Mouse (Mus musculus) 3134 (cell line): Measurements from ENCODE around the gene Zkscan6.

Source experiments
- DNase-seq: peaks from one replicate; pipeline ENCODE4 v3.0.0-alpha.2; 2011; ENCODE audit warnings: low spot score; ENCODE audit not compliant: insufficient read length; ENCODE audit errors: extremely low read depth

The Zkscan6 gene

DNA sequence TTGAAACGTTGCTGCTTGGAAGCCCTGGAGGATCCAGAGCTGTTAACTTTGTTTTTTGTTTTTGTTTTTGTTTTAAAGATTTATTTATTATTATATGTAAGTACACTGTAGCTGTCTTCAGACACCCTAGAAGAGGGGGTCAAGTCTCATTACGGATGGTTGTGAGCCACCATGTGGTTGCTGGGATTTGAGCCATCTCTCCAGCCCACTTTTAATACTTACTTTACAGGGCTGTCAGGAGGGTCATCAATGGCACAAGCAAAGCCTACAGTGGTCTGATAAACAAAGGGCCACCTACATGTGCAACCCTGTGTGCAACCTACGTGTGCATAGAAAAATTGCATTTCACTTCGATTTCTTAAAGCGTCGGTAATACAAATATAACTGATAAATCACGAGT is 626 bp downstream of the Zkscan6 start:
- DNase-seq: no peak

DNA sequence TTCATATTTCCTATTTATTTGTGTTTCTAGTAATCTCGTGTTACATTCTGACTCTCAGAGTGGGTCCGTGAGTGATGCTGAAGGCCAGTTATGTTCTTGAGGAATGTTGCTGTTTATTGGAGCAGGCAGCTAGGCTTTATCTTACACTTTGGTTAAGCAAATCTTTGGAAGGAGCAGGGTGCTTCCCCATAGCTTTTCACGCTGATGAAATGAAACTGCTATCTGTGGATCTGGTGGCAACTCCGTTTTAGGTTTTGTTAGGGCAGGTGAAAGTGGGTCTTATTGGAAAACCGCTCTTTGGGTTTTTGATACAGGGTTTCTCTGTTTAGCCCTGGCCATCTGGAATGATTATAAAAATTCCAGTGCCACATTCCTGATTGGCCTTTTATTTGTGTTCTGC is 5.1 kb downstream of the Zkscan6 start:
- DNase-seq: no peak

DNA sequence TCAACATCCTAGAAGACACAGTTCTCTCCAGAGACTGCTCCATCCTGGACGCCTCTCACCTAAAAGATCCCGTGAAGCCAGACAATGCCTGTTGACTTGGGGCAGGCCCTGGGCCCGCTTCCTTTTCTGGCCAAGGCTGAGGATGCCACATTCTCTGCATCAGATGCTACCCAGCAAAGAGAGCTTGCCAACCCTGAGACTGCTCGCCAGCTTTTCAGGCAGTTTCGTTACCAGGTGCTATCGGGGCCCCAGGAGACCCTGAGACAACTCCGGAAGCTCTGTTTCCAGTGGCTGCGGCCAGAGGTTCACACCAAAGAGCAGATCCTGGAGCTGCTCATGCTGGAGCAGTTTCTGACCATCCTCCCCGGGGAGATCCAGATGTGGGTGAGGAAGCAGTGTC is 7.4 kb downstream of the Zkscan6 start:
- no peak for DNase-seq

DNA sequence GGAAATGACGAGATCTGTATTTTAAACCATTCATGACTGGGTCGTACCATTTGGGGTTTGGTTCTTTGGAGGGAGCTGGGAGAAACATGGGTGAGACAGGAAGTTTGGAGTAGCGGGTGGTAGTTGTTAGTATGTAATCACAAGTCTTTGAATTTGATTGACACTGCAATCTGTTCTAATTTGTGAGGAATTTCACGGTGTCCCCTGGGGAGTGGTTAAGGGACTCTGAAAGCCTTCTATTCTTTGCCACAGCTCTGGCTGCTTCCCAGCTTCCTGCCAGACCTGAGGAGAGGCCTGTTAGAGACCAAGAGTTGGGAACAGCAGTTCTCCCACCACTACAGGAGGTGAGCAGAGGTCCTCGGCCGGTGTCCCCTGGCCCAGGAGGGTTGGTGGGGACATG is 9.3 kb downstream of the Zkscan6 start:
- no peak for DNase-seq

DNA sequence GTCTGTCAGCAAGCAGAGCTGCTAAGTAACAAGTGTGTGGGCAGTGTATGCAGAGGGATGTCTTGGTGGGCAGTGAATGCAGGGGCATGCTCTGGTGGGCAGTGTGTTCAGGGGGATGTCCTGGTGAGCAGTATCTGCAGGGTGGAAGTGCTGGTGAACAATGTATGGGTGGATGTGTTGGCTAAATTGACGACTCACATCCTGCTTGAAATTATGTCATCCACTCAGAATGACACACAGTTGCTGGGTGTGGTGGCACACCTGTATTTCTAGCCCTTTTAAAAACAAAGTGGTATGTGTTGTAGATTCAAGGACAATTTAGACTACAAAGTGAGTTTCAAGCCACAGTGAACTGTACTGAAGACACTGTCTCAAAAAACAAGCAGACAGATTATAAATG is 11.2 kb downstream of the Zkscan6 start:
- no peak for DNase-seq

DNA sequence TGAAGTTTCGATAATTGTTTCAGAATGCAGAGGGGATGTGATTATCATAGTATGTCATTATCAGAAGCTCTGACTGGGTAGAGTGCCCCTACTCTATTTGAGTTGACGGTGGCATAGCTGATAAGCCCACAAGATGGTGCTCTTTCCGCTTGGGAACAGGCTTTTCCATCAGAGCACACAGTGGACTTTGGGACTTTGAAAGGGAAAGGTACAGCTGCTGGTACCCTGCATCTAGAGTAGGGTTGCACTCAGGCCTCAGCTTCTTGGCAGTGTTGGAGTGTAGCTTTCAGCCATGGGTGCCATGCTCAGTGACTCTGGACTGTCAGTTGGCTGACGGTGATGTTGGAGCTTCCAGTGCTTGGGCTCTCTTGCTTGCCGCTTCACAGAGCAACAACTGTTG is 13.3 kb downstream of the Zkscan6 start:
- DNase-seq: no peak

DNA sequence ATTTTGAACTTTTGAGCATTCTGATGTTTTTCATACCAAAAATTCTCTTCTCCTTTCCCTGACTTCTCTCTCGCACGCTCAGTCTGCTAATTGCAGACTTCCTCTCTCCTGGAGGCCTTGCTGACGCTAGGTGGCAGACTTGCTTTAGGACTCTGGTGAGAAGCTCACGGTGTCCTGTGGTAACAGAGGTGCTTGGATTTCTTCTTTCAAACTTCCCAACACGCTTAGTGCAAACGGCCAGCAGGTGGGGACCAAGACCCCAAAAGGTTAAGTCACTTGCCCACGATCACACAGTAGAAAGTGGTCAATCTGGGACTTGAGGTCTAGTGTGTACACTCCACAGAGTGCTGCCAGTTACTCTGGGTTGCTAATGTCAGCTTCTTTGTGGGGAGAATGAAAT is 13.9 kb downstream of the Zkscan6 start:
- DNase-seq: no peak

DNA sequence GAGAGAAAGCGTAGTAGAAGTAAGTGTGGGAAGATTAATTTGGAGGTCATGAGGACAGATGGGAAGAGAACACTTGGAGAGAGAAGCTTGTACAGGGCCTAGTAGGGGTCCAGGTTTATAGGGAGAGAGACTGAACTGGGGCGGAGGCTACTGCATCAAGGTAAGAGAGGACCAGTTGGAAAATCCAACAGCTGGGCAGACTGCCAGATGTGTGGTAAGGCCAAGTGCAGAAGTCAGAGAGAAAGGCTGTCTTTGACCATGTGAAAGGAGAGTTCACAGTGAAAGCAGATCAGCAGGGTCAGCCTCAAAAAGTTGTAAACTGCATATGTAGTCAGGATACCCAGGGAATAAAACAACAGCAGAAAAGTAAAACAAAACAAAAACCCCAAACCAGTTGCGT is 17.6 kb downstream of the Zkscan6 start:
- DNase-seq: no peak

DNA sequence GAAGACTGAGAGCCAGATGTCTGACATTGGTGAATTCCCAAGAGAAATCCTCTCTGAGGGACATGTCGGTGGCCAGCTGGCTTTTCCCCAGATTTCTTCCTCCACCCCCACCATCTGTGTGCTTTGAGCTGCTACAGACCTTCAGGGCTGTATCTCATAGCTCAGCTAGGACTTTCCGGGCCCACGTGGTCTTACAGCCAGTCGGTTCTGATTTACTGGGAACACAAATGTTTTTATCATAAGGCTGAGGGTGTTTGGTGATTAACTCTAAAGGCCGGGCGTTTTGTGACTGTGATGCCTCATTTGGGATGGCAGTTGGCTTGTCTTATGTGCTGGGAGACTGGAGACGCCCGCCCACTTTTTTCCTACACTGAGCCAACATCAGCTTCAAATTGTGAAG is 32.0 kb downstream of the Zkscan6 start:
- DNase-seq: no peak

DNA sequence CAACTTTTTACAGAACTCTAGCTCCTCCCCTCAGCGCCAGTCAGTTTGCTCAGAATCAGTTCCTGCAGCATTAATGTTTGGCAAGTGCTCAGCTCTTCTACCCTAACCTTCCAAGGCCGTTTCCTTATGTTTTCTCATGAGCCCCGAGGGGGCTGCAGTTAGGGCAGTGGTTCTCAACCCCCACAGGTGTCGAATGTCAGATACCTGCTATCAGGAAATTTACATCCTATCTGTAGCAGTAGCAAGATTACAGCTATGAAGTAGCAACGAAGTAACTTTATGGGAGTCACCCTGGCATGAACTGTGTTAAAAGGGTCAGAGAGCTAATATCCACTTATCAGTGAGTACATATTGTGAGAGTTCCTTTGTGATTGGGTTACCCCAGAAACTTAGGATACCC is 39.5 kb downstream of the Zkscan6 start:
- DNase-seq: no peak

DNA sequence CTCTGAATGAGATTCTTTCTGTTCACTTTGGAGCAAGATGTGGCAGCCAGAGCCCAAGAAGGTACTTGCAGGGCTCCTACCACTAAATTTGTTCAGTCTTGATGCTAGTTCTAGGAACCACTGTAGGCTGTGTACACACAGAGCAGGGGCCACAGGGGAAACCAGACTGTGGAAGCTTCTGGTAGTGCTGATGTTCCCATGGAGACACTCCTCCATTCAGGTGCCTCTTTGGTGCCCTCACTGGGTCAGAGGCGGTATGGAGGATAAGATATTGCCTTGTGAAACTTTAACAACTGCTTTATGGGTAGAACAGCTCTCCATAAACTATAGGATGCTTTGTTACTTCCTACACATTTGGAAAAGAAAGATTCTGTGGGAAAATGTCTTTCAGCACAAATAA is 45.1 kb downstream of the Zkscan6 start:
- no peak for DNase-seq

DNA sequence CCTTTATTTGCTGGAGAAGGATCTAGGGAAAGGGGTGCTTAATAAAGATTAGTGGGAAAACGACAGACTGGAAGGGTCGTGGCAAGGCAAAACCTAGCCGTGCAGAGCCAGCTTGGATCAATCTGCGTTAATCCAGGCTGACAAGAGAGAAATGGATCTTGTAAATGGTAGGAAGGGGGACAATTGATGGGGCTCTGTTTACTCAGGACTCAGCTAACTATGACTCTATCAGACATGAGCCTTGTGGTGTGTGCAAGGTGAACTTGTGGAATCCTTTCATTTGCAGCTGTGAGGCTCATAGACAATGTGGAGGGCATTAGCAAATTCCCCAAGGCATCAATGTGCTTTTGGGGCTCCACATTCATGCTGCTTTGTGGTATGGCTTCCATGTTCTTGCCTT is 54.5 kb downstream of the Zkscan6 start:
- DNase-seq: no peak

DNA sequence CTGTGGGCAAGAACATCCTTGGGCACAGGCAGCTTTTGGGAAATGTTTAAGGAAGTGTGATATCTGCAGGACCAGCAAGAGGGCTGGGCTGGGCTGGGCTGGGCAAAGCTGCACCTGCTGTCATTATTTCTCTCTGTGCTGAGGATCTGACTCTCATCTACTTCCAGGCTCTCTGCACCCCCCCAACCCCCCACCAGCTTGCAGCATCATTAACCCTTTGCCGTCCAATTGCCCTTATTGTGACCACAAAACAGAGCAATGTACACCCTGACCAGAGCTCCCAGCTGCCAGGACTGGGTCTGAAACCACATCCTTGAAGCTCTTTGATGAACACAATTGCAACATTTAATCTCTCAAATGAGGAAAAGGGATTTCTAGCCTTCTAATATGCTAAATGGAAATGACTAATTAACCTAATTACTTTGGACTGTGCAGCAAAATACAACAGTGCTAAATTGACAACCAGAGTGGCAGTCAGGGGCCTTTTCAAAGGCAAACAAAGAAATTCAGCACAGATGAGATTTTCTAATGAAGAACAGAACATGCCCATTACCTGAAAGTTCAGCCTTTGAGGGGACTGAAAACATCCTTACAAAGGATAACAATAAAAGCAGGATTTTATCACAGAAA is 70.3 kb downstream of the Zkscan6 start:
- no peak for DNase-seq
